Mouse (Mus musculus): Measurements from ENCODE around the gene Mthfsd. TPM values are rescaled to one million over a fixed set of nuclear protein-coding genes. Genes with fewer than 3 reads are reported as not detected.

Gene Mthfsd
- total and polyA plus RNA-seq, 3 experiments, result 46.1 to 62.6 TPM; not detected in 1

GRCm38 (mm10) chr8:121132961-121133513, 24.8 kb upstream of the Mthfsd start (continued):
- TF ChIP-seq GATA1 (IDR thresholded peaks at IDR 0.05; ENCODE audit: low read depth, low read length) (no peak), GABPA (IDR thresholded peaks at IDR 0.05; ENCODE audit: low read depth, low read length) (no peak)

- Histone ChIP-seq H3K27ac (ENCODE audit: control insufficient read depth, low read depth, low read length) (no peak overlapping the region), H3K36me3 (ENCODE audit: control insufficient read depth in 1 of 2, insufficient read depth in 2 of 2, low read length in 2 of 2) (no peaks in the 10 kb centered on the region), H3K27me3 (ENCODE audit: control insufficient read depth in 1 of 2, insufficient read depth in 2 of 2, low read length in 2 of 2) (no peaks in the 10 kb centered on the region), H3K9me3 (replicated peaks; ENCODE audit: insufficient read depth, low read length) (no peaks in the 10 kb centered on the region), H3K4me1 (ENCODE audit: control insufficient read depth in 1 of 2, insufficient read depth in 2 of 2, low read length in 2 of 2) (no peaks in the 10 kb centered on the region), H3K9ac (ENCODE audit: control insufficient read depth, low read depth, low read length, poor library complexity, severe bottlenecking) (no peak overlapping the region), H3K4me3 (ENCODE audit: control insufficient read depth in 1 of 2, insufficient read depth in 1 of 2, low read depth in 2 of 2, low read length in 2 of 2) (no peak overlapping the region), H3K79me2 (ENCODE audit: control insufficient read depth, insufficient read depth, low read length, poor library complexity) (no peaks in the 10 kb centered on the region)
- TF ChIP-seq CHD1 (IDR thresholded peaks at IDR 0.05; ENCODE audit: low read depth, low read length) (no peak), POLR2A (IDR thresholded peaks at IDR 0.05; ENCODE audit: control insufficient read depth in 1 of 2, insufficient read depth in 1 of 2, low read depth in 1 of 2, low read length in 2 of 2, poor library complexity in 1 of 2) (no peak), UBTF (IDR thresholded peaks at IDR 0.05; ENCODE audit: borderline replicate concordance, insufficient read depth, low read depth, low read length) (no peak), ELF1 (IDR thresholded peaks at IDR 0.05; ENCODE audit: low read depth, low read length) (no peak), RCOR1 (IDR thresholded peaks at IDR 0.05; ENCODE audit: low read depth, low read length) (no peak), NELFE (IDR thresholded peaks at IDR 0.05; ENCODE audit: low read depth, low read length) (no peak), TAL1 (IDR thresholded peaks at IDR 0.05; ENCODE audit: low read length) (no peak), CTCF (IDR thresholded peaks at IDR 0.05 in 2 of 3, conservative IDR thresholded peaks at IDR 0.05 in 1 of 3; ENCODE audit: control insufficient read depth in 1 of 3, insufficient read depth in 1 of 3, low read depth in 2 of 3, low read length in 3 of 3, poor library complexity in 1 of 3, severe bottlenecking in 1 of 3) (peak; percentile 42 to 68 (median 45)), MAX (IDR thresholded peaks at IDR 0.05; ENCODE audit: low read length) (no peak)
- DNase-seq (ENCODE audit: low read depth, low spot score), result peak; percentile 60
These were observed 22.3 kb upstream of the Mthfsd start for GRCm38 (mm10) chr8:121130522-121130921.

- no peak overlapping the region for H3K9ac ChIP-seq (ENCODE audit: control insufficient read depth, low read depth, low read length, poor library complexity, severe bottlenecking)
- H3K4me3 ChIP-seq (ENCODE audit: control insufficient read depth in 1 of 2, insufficient read depth in 1 of 2, low read depth in 2 of 2, low read length in 2 of 2), result no peak overlapping the region
- DNase-seq (ENCODE audit: low read depth, low spot score), result peak; percentile 37
- no peaks in the 10 kb centered on the region; a peak in 1 of 4 replicates for H3K4me1 ChIP-seq (ENCODE audit: control insufficient read depth in 1 of 2, insufficient read depth in 2 of 2, low read length in 2 of 2)
- no peaks in the 10 kb centered on the region for H3K9me3 ChIP-seq (replicated peaks; ENCODE audit: insufficient read depth, low read length)
- TF ChIP-seq KAT2A (conservative IDR thresholded peaks at IDR 0.05; ENCODE audit: low read depth, low read length) (no peak), ZNF384 (IDR thresholded peaks at IDR 0.05; ENCODE audit: low read depth, low read length) (peak; percentile 91)
- H3K36me3 ChIP-seq (ENCODE audit: control insufficient read depth in 1 of 2, insufficient read depth in 2 of 2, low read length in 2 of 2), result no peaks in the 10 kb centered on the region
- H3K27ac ChIP-seq (ENCODE audit: control insufficient read depth, low read depth, low read length), result no peak overlapping the region
- no peaks in the 10 kb centered on the region; the same call in 1 of the 2 replicates for H3K79me2 ChIP-seq (ENCODE audit: control insufficient read depth, insufficient read depth, low read length, poor library complexity)
- no peaks in the 10 kb centered on the region for H3K27me3 ChIP-seq (ENCODE audit: control insufficient read depth in 1 of 2, insufficient read depth in 2 of 2, low read length in 2 of 2)
These were observed 21.2 kb upstream of the Mthfsd start for GRCm38 (mm10) chr8:121129265-121129940.

All from MEL (cell line).